Mouse (Mus musculus): ENCODE measurements around the gene Hecw2. TPM values are rescaled to one million over a fixed set of nuclear protein-coding genes. Genes with fewer than 3 reads are reported as not detected.

The Hecw2 gene
- polyA plus RNA-seq, 1 experiment, result 5.2 TPM

DNA sequence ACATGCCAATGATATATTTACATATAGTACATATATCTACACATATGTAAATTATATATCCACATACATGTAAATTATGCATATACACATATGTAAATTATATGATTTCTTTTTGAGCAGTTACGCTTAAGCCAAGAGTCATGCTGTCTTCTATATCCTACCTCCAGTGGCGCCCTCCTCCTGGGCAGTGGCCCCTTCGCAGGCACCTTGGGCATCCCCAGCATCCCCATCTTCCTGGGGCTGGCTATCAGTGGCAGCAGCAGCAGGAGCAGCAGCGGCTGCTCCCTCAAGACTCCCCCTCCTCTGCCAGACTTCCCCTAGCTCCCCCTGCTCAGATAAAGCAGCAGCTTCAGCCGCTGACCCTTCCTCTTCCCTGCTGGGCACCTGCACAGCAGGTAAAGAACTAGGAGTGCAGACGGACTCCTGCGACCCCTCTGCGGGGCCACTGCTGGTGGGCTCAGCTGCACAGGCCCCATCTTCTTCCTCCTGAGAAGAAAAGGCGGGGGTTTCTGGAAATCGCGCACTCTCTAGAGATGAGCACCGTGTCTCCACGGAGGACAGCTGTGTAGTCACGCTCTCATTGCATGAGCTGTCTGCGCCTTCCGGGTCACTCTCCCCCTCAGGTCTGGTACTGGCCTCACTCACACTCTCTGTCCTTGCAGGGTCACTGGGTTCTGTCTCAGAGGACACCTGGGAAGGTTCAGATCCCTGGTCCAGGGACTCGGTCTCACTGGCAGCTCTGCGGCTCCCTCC is 269.6 kb downstream of the Hecw2 start:
- Histone ChIP-seq H3K4me1 (ENCODE audit: control insufficient read depth, insufficient read depth, low read length) (no peaks in the 10 kb centered on the region), H3K27ac (ENCODE audit: insufficient read depth, low read length) (no peak overlapping the region), H3K4me3 (ENCODE audit: insufficient read depth, low read length) (no peak overlapping the region)
- no peak for TF ChIP-seq CTCF (IDR thresholded peaks at IDR 0.05; ENCODE audit: borderline replicate concordance, insufficient read depth, low read length)
- no peak for TF ChIP-seq POLR2A (IDR thresholded peaks at IDR 0.05; ENCODE audit: low read depth, low read length)

DNA sequence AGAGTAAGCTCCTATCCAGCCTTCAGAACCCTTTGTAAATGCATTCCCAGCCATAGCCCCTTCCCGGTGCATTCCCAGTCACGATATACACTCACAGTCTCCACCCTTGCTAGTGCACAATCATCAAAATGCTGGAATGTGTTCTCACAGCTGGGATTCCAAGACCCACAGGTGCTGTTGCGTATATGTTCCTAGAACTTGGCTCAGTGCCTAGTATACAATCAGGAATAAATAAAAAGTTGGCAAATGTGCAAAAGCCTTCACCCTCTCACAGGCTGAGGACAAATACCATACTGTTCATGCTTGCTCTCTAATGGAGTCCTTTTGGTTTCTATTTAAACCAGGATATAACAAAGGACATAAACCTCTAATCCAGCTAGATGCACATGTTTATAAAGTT is 283.1 kb downstream of the Hecw2 start:
- H3K4me3 ChIP-seq (ENCODE audit: insufficient read depth, low read length), result no peak overlapping the region
- TF ChIP-seq POLR2A (IDR thresholded peaks at IDR 0.05; ENCODE audit: low read depth, low read length) (no peak), CTCF (IDR thresholded peaks at IDR 0.05; ENCODE audit: borderline replicate concordance, insufficient read depth, low read length) (no peak)
- no peaks in the 10 kb centered on the region for H3K4me1 ChIP-seq (ENCODE audit: control insufficient read depth, insufficient read depth, low read length)
- H3K27ac ChIP-seq (ENCODE audit: insufficient read depth, low read length), result no peak overlapping the region

DNA sequence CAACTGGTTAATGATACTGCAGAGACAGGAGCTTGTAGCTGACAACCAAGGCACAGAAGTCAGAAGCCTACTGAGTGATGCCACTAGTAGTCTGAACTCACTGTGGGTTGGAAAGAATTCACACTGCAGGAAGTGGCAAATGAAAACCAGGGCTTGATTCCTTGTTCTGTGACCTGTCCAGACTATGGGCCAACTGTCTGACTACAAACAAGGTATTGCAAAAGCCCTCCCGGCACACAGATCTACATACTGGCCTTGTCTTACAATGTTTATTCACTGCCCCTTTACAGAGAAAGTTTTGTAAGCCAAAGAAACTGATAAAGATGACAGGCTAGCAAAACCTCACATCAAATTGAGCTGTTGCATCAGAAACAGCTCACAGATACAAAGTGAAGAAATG is 284.7 kb downstream of the Hecw2 start:
- TF ChIP-seq POLR2A (IDR thresholded peaks at IDR 0.05; ENCODE audit: low read depth, low read length), result no peak
- no peak for TF ChIP-seq CTCF (IDR thresholded peaks at IDR 0.05; ENCODE audit: borderline replicate concordance, insufficient read depth, low read length)
- Histone ChIP-seq H3K4me1 (ENCODE audit: control insufficient read depth, insufficient read depth, low read length) (no peaks in the 10 kb centered on the region), H3K27ac (ENCODE audit: insufficient read depth, low read length) (no peak overlapping the region), H3K4me3 (ENCODE audit: insufficient read depth, low read length) (no peak overlapping the region)

DNA sequence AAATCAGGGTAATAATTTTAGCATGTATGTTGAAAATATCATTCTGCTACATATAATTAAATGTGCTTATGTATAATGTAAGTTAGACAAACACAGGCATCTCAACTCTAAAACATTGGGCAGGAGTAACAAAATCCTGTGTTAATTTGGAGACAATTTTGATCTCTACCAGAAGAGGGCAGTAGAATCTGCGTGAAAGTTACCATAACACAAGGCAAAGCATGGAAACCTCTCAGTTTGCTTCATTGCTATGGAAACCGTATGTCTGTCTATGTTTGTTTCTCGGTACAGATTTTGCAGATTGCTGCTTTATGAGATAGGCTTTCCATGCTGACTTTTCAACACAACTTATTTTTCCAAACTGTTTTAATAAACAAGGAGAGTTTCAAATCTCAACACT is 285.9 kb downstream of the Hecw2 start:
- TF ChIP-seq POLR2A (IDR thresholded peaks at IDR 0.05; ENCODE audit: low read depth, low read length) (no peak), CTCF (IDR thresholded peaks at IDR 0.05; ENCODE audit: borderline replicate concordance, insufficient read depth, low read length) (no peak)
- Histone ChIP-seq H3K27ac (ENCODE audit: insufficient read depth, low read length) (no peak overlapping the region), H3K4me1 (ENCODE audit: control insufficient read depth, insufficient read depth, low read length) (no peaks in the 10 kb centered on the region), H3K4me3 (ENCODE audit: insufficient read depth, low read length) (no peak overlapping the region)

DNA sequence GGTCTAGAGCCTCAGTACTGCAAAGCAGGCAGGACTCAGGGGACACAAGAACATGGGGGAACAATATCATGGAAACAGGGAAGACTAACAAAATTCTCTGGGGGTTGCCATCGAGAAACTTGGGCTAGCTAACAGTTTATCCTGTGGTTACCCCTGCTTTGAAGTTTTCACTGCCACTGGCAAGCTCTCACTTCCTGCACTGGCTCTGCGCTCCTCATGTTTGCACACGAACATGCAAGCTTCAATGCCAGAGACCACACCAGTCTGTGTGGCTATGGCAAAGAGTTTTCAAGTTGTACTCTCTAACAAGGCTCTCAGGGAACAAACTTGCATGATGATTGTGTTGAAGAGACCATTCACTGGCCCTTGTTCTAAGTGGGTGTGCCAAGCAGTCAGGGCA is 288.8 kb downstream of the Hecw2 start:
- Histone ChIP-seq H3K4me3 (ENCODE audit: insufficient read depth, low read length) (no peak overlapping the region), H3K4me1 (ENCODE audit: control insufficient read depth, insufficient read depth, low read length) (no peaks in the 10 kb centered on the region), H3K27ac (ENCODE audit: insufficient read depth, low read length) (no peak overlapping the region)
- TF ChIP-seq CTCF (IDR thresholded peaks at IDR 0.05; ENCODE audit: borderline replicate concordance, insufficient read depth, low read length) (no peak), POLR2A (IDR thresholded peaks at IDR 0.05; ENCODE audit: low read depth, low read length) (no peak)

DNA sequence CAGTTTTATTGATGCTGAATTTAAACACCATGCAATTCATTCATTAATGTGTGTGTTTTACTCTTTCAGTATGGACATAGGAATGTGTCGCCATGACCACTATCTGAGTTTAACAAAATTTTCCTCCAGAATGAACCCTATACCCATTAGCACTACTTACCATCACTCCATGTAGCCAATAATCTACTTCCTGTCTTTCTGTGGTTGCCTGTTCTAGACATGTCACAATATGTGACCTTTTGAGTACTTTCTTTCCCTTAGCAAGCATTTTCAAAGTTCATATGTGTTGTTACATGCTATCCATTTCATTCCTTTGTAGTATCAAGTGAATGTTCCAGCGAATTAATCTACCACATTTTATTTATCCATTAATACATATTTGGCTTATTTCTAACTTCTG is 294.6 kb downstream of the Hecw2 start:
- Histone ChIP-seq H3K4me3 (ENCODE audit: insufficient read depth, low read length) (no peak overlapping the region), H3K4me1 (ENCODE audit: control insufficient read depth, insufficient read depth, low read length) (no peaks in the 10 kb centered on the region), H3K27ac (ENCODE audit: insufficient read depth, low read length) (no peak overlapping the region)
- no peak for TF ChIP-seq CTCF (IDR thresholded peaks at IDR 0.05; ENCODE audit: borderline replicate concordance, insufficient read depth, low read length)
- TF ChIP-seq POLR2A (IDR thresholded peaks at IDR 0.05; ENCODE audit: low read depth, low read length), result no peak

DNA sequence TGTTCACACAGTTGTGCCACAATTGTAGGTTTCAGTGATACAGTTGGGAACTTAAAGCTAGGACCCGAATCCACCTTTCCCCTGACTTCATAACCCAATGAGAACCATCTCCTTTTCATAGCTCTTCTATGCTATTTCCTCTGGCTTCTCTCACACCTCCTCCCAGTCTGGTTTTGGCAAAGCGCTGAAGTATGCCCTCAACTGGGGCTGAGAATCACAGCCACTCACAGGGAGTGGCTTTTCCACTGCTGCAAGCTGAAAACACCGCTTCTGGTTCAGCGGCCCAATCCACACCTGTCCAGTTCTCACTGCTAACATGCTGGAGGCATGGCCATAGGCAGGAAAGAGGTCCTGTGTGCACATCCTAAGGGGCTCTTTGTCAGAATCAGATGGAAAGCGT is 300.7 kb downstream of the Hecw2 start:
- H3K27ac ChIP-seq (ENCODE audit: insufficient read depth, low read length), result no peak overlapping the region
- no peaks in the 10 kb centered on the region for H3K4me1 ChIP-seq (ENCODE audit: control insufficient read depth, insufficient read depth, low read length)
- no peak for TF ChIP-seq POLR2A (IDR thresholded peaks at IDR 0.05; ENCODE audit: low read depth, low read length)
- no peak for TF ChIP-seq CTCF (IDR thresholded peaks at IDR 0.05; ENCODE audit: borderline replicate concordance, insufficient read depth, low read length)
- no peak overlapping the region for H3K4me3 ChIP-seq (ENCODE audit: insufficient read depth, low read length)

DNA sequence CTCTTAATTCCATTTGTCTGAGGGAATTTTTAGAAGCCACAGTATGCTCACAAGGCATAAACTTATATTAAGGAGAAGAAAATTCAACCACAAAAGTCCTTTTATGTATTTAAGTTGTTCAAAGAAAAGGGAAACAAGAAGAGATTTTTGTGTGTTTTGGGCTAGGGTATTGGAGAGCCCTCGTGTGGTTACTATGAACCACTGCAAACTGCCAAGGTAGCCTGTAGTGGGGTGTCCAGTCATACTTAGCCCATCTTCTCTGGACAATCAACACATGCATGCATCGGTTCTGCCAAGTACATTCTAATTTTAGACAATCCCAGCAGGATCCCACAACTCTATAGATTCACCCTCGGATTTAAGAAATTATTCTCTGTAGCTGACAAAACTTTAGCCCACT is 304.6 kb downstream of the Hecw2 start:
- H3K4me1 ChIP-seq (ENCODE audit: control insufficient read depth, insufficient read depth, low read length), result no peaks in the 10 kb centered on the region

DNA sequence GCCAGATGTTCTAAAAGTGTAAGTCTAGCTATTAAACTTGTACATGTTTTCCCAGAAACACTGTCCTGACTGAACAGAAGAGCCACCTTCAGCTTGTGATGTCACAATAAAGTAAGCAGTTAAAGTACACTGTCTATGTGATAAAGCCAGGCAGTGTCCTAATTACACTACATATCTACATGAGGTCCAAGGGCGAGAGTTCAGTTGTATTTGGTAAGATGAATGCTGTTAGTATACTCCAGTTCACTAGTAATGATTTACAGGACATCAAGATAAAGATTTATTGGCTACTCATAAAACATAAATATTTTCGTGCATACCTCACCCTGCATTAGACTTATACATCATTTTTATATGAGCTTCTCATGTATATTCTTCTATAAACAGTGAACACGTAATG is 305.2 kb downstream of the Hecw2 start:
- TF ChIP-seq POLR2A (IDR thresholded peaks at IDR 0.05; ENCODE audit: low read depth, low read length) (no peak), CTCF (IDR thresholded peaks at IDR 0.05; ENCODE audit: borderline replicate concordance, insufficient read depth, low read length) (no peak)
- H3K4me1 ChIP-seq (ENCODE audit: control insufficient read depth, insufficient read depth, low read length), result no peaks in the 10 kb centered on the region
- no peak overlapping the region for H3K4me3 ChIP-seq (ENCODE audit: insufficient read depth, low read length)
- peak overlapping the region; percentile 61 for H3K27ac ChIP-seq (ENCODE audit: insufficient read depth, low read length)

More for the DNA sequence above, 304.6 kb downstream of the Hecw2 start:
- no peak overlapping the region for H3K27ac ChIP-seq (ENCODE audit: insufficient read depth, low read length)
- H3K4me3 ChIP-seq (ENCODE audit: insufficient read depth, low read length), result no peak overlapping the region
- no peak for TF ChIP-seq POLR2A (IDR thresholded peaks at IDR 0.05; ENCODE audit: low read depth, low read length)
- no peak for TF ChIP-seq CTCF (IDR thresholded peaks at IDR 0.05; ENCODE audit: borderline replicate concordance, insufficient read depth, low read length)

DNA sequence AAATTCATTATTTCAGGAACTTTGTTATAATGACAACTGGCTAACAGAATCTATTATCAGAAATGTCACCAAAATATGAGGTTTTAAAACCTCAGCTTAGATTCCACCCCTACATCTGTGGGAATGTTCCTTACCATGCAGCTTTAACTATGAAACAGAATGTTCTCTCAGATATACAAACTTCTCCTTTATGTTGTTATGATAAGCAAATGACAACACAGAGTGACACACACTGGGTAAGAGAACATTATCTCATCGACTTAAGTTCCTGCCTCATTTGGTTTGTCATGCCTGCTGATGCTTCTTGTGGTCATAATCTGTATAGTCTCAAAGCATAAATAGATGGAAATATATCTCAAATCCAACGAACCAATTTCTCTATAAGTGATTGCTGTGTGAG is 312.5 kb downstream of the Hecw2 start:
- H3K4me3 ChIP-seq (ENCODE audit: insufficient read depth, low read length), result no peak overlapping the region

More for the DNA sequence above, 312.5 kb downstream of the Hecw2 start:
- Histone ChIP-seq H3K27ac (ENCODE audit: insufficient read depth, low read length) (no peak overlapping the region), H3K4me1 (ENCODE audit: control insufficient read depth, insufficient read depth, low read length) (no peaks in the 10 kb centered on the region)
- no peak for TF ChIP-seq CTCF (IDR thresholded peaks at IDR 0.05; ENCODE audit: borderline replicate concordance, insufficient read depth, low read length)
- no peak for TF ChIP-seq POLR2A (IDR thresholded peaks at IDR 0.05; ENCODE audit: low read depth, low read length)
